Mouse (Mus musculus) heart, adult 2 months (tissue): ENCODE results near the gene Zbtb34. TPM values are rescaled to one million over a fixed set of nuclear protein-coding genes. Genes with fewer than 3 reads are reported as not detected.
A peak's percentile ranks its signal among the peaks of the same experiment; 100 is the strongest.

Source experiments
- DNase-seq, 2 experiments: peaks; one replicate each; pipeline ENCODE4 v3.0.0; 2021
- H3K27ac ChIP-seq: fragments of 200-600 bp; 2 replicates; pipeline ENCODE4 v1.8.1; 2022
- H3K27me3 ChIP-seq: fragments of 200-500 bp; 2 replicates; pipeline ENCODE4 v1.6.1; 2012; ENCODE audit warnings: mild to moderate bottlenecking, low read length, inconsistent platforms, mixed read lengths; ENCODE audit not compliant: control insufficient read depth, insufficient read depth
- H3K36me3 ChIP-seq: fragments of 200-500 bp; 2 replicates; pipeline ENCODE4 v1.6.1; 2012; ENCODE audit warnings: low read length, inconsistent platforms; ENCODE audit not compliant: control insufficient read depth, insufficient read depth
- H3K4me1 ChIP-seq: fragments of 200-500 bp; 2 replicates; pipeline ENCODE4 v1.6.1; 2011; ENCODE audit warnings: low read length; ENCODE audit not compliant: control insufficient read depth, insufficient read depth
- H3K4me3 ChIP-seq: fragments of 200-600 bp; 2 replicates; pipeline ENCODE4 v1.8.1; 2022
- H3K79me2 ChIP-seq: fragments of 200-500 bp; replicated peaks from 2 replicates; pipeline ENCODE4 v1.6.1; 2012; ENCODE audit warnings: mild to moderate bottlenecking, inconsistent platforms, low read length, moderate library complexity, mixed read lengths; ENCODE audit not compliant: control insufficient read depth, insufficient read depth
- H3K9ac ChIP-seq: fragments of 200-500 bp; 2 replicates; pipeline ENCODE4 v1.6.1; 2012; ENCODE audit warnings: low read depth, mild to moderate bottlenecking, control low read depth, inconsistent platforms, low read length, mixed read lengths
- CTCF ChIP-seq: fragments of 200-600 bp; IDR thresholded peaks from 2 replicates; pipeline ENCODE4 v1.8.1; 2022; ENCODE audit warnings: antibody characterized with exemption, mild to moderate bottlenecking, moderate library complexity
- EP300 ChIP-seq: fragments of 200-500 bp; IDR thresholded peaks from 2 replicates; pipeline ENCODE4 v1.6.1; 2011; ENCODE audit warnings: low read depth, low read length, control low read depth; ENCODE audit not compliant: insufficient read depth
- POLR2A ChIP-seq: fragments of 200-500 bp; IDR thresholded peaks from 2 replicates; pipeline ENCODE4 v1.6.1; 2011; ENCODE audit warnings: mild to moderate bottlenecking, low read depth, low read length, control low read depth; ENCODE audit not compliant: insufficient read depth
- WGBS: fragments of 180-500 bp; shearing (Covaris S2); methylation state at CpG from one replicate; pipeline ENCODE4 v1.1.7; 2018; 5-methylcytosine and 5-hydroxymethylcytosine counted together
- intact Hi-C: fragments of 180-260 bp; cut with DNase I; formaldehyde crosslinking; loops from one replicate; pipeline ENCODE4 v1.15.1; 2025
- polyA plus RNA-seq: library from polyadenylated mRNA; depleted of rRNA; stranded (reverse); fragments of >200 nt; gene quantifications from 2 replicates; pipeline ENCODE4 v1.2.3, GENCODE M21; 2012
- total RNA-seq, 2 experiments: library from RNA; stranded (reverse); gene quantifications; 2 replicates each; pipeline ENCODE4 v1.2.3; 2021

The Zbtb34 gene
- total and polyA plus RNA-seq, 3 experiments = 5.0 to 7.3 (median 5.7) TPM

GRCm38 (mm10) chr2:33412111-33412510 lies 19.0 kb downstream of the Zbtb34 start:
- H3K9ac ChIP-seq = no peak overlapping the region
- intact Hi-C loops = no loop called here
- no peak overlapping the region for H3K4me3 ChIP-seq
- H3K36me3 ChIP-seq = no peaks in the 10 kb centered on the region
- DNase-seq = no peak
- 63% methylated on average over 14 of the region's 14 CpGs for WGBS
- no peaks in the 10 kb centered on the region; the same call in 1 of the 2 replicates for H3K4me1 ChIP-seq
- H3K27me3 ChIP-seq = no peaks in the 10 kb centered on the region
- TF ChIP-seq CTCF = no peak
- no peak for TF ChIP-seq EP300
- no peak for TF ChIP-seq POLR2A
- no peak overlapping the region for H3K27ac ChIP-seq
- H3K79me2 ChIP-seq = no peaks in the 10 kb centered on the region

- H3K79me2 ChIP-seq = no peaks in the 10 kb centered on the region
- H3K27me3 ChIP-seq = no peaks in the 10 kb centered on the region
- TF ChIP-seq EP300 = no peak
- no peak for TF ChIP-seq CTCF
- TF ChIP-seq POLR2A = no peak
- H3K27ac ChIP-seq = no peak overlapping the region
- no peaks in the 10 kb centered on the region for H3K36me3 ChIP-seq
- 68% methylated on average over 4 of the region's 4 CpGs for WGBS
- intact Hi-C loops = no loop called here
- no peak overlapping the region for H3K9ac ChIP-seq
- DNase-seq = no peak
- no peaks in the 10 kb centered on the region; the same call in 1 of the 2 replicates for H3K4me1 ChIP-seq
- no peak overlapping the region for H3K4me3 ChIP-seq
Measured at GRCm38 (mm10) chr2:33403511-33404003, 27.6 kb downstream of the Zbtb34 start.

- intact Hi-C loops = loop anchor here (1.0 kb wide), 1 partner anchor 248 kb away; no protein-coding TSS in a partner anchor
- H3K79me2 ChIP-seq = no peaks in the 10 kb centered on the region
- DNase-seq = no peak
- no peaks in the 10 kb centered on the region; the same call in 1 of the 2 replicates for H3K4me1 ChIP-seq
- WGBS = 78% methylated on average over 5 of the region's 5 CpGs
- no peak overlapping the region for H3K9ac ChIP-seq
- no peak overlapping the region for H3K4me3 ChIP-seq
- H3K27ac ChIP-seq = no peak overlapping the region
- H3K27me3 ChIP-seq = no peaks in the 10 kb centered on the region
- H3K36me3 ChIP-seq = no peaks in the 10 kb centered on the region
- no peak for TF ChIP-seq EP300
- no peak for TF ChIP-seq CTCF
- no peak for TF ChIP-seq POLR2A
Measured at GRCm38 (mm10) chr2:33402638-33403037, 28.5 kb downstream of the Zbtb34 start.

GRCm38 (mm10) chr2:33402236-33402635 lies 28.9 kb downstream of the Zbtb34 start:
- H3K27me3 ChIP-seq = no peaks in the 10 kb centered on the region
- DNase-seq = peak; percentile 44 to 71
- H3K27ac ChIP-seq = no peak overlapping the region
- no peak overlapping the region for H3K9ac ChIP-seq
- no peaks in the 10 kb centered on the region for H3K36me3 ChIP-seq
- no peak overlapping the region for H3K4me3 ChIP-seq
- H3K4me1 ChIP-seq = no peaks in the 10 kb centered on the region; the same call in 1 of the 2 replicates
- no peak for TF ChIP-seq POLR2A
- TF ChIP-seq CTCF = peak; percentile 80
- TF ChIP-seq EP300 = no peak
- no peaks in the 10 kb centered on the region for H3K79me2 ChIP-seq
- WGBS = 30% methylated on average over 7 of the region's 7 CpGs
- intact Hi-C loops = loop anchor here (1.0 kb wide), 1 partner anchor 248 kb away; no protein-coding TSS in a partner anchor

- TF ChIP-seq POLR2A (no peak), CTCF (peak; percentile 55), EP300 (no peak)
- no peak overlapping the region for H3K9ac ChIP-seq
- intact Hi-C loops = no loop called here
Measured at GRCm38 (mm10) chr2:33401217-33401616, 29.9 kb downstream of the Zbtb34 start.

GRCm38 (mm10) chr2:33400541-33400940 lies 30.6 kb downstream of the Zbtb34 start:
- Histone ChIP-seq H3K9ac (no peak overlapping the region), H3K36me3 (no peaks in the 10 kb centered on the region), H3K4me3 (no peak overlapping the region), H3K27me3 (no peaks in the 10 kb centered on the region), H3K27ac (no peak overlapping the region), H3K4me1 (no peaks in the 10 kb centered on the region), H3K79me2 (no peaks in the 10 kb centered on the region)
- DNase-seq = no peak
- intact Hi-C loops = no loop called here
- TF ChIP-seq EP300 (no peak), CTCF (no peak), POLR2A (no peak)
- 66% methylated on average over 5 of the region's 5 CpGs for WGBS

More at GRCm38 (mm10) chr2:33401217-33401616, 29.9 kb downstream of the Zbtb34 start:
- no peaks in the 10 kb centered on the region for H3K27me3 ChIP-seq
- H3K36me3 ChIP-seq = no peaks in the 10 kb centered on the region
- whole genome bisulfite sequencing = 44% methylated on average over 3 of the region's 3 CpGs
- no peaks in the 10 kb centered on the region for H3K79me2 ChIP-seq
- no peaks in the 10 kb centered on the region; the same call in 1 of the 2 replicates for H3K4me1 ChIP-seq
- no peak overlapping the region for H3K4me3 ChIP-seq
- H3K27ac ChIP-seq = no peak overlapping the region
- DNase-seq = no peak
